Mouse (Mus musculus) neutrophil, adult 65 days (primary cell): Measurements from ENCODE around the gene Gm21310. TPM values are rescaled to one million over a fixed set of nuclear protein-coding genes. Genes with fewer than 3 reads are reported as not detected.

Experiments
- total RNA-seq: library from RNA; stranded (reverse); gene quantifications from 2 replicates; pipeline ENCODE4 v1.2.4, GENCODE M21; 2023

The Gm21310 gene
- total RNA-seq: not detected in 2 replicates

GRCm38 (mm10) chrY:10147083-10147482 lies at the start of gene Gm21310:
Gm21310 (minus strand) TSS chrY:10147183.

Other genes with a start within 250 kb of the Gm21310 start
- not detected in 2 replicates for gene Gm20834, start 177.4 kb upstream of the Gm21310 start, total RNA-seq